Mouse (Mus musculus) G1E (cell line): Measurements from ENCODE around the gene Hnrnpu.

Experiments
- CTCF ChIP-seq: IDR thresholded peaks from 2 replicates; pipeline ENCODE4 v1.5.1; 2012; ENCODE audit warnings: low read depth, low read length, inconsistent platforms, mixed read lengths
- GATA1 ChIP-seq: IDR thresholded peaks from 2 replicates; pipeline ENCODE4 v1.6.1; 2012; ENCODE audit warnings: borderline replicate concordance, low read length, inconsistent platforms, mixed read lengths
- TAL1 ChIP-seq: conservative IDR thresholded peaks from 2 replicates; pipeline ENCODE4 v1.6.1; 2012; ENCODE audit warnings: low read depth, low read length, inconsistent platforms, mixed read lengths

- TF ChIP-seq CTCF = no peak
- no peak for TF ChIP-seq TAL1
- no peak for TF ChIP-seq GATA1
Observed at GRCm38 (mm10) chr1:178340213-178340612, 2.6 kb upstream of the Hnrnpu start.
